Mouse (Mus musculus) CH12.LX (cell line): ENCODE measurements around the gene Fosl1. TPM values are rescaled to one million over a fixed set of nuclear protein-coding genes. Genes with fewer than 3 reads are reported as not detected.
"Not testable (repeated sequence)": the region's sequence is repeated elsewhere in the genome, so short reads cannot be mapped to it uniquely, and the experiment has no call there.

Experiments
- DNase-seq: peaks from one replicate; pipeline ENCODE4 v3.0.0-alpha.2; 2013; ENCODE audit errors: extremely low read depth
- H3K27ac ChIP-seq: 2 replicates; pipeline ENCODE4 v1.5.1; 2012; ENCODE audit warnings: low read depth, mild to moderate bottlenecking, control low read depth, moderate library complexity; ENCODE audit not compliant: insufficient read depth
- H3K27me3 ChIP-seq: replicated peaks from 2 replicates; pipeline ENCODE3; 2012; ENCODE audit warnings: inconsistent platforms
- H3K36me3 ChIP-seq, 2 experiments: replicated peaks in 1 of 2; 2 replicates each; pipeline versions ENCODE3 to v1.6.1; 2012; ENCODE audit warnings: inconsistent platforms in 1 of 2, low read length in 1 of 2, mild to moderate bottlenecking in 1 of 2, mixed read lengths in 1 of 2, moderate library complexity in 1 of 2; ENCODE audit not compliant: control insufficient read depth in 1 of 2, insufficient read depth in 1 of 2
- H3K4me1 ChIP-seq, 2 experiments: 2 replicates each; pipeline ENCODE4 v1.6.1; 2012; ENCODE audit warnings: inconsistent platforms in 1 of 2, moderate library complexity in 1 of 2; ENCODE audit not compliant: insufficient read depth in 2 of 2, control insufficient read depth in 1 of 2
- H3K4me2 ChIP-seq: 2 replicates; pipeline ENCODE4 v1.6.1; 2012; ENCODE audit warnings: low read depth, mild to moderate bottlenecking, control low read depth; ENCODE audit not compliant: poor library complexity, insufficient read depth, severe bottlenecking
- H3K4me3 ChIP-seq, 3 experiments: fragments of 150-350 bp in 1 of 3; sonication (generic) in 1 of 3; replicated peaks in 1 of 3; 2 replicates each; pipeline versions ENCODE3 to v1.5.1; 2011 to 2012; ENCODE audit warnings: low read depth in 2 of 3, low read length in 2 of 3, mild to moderate bottlenecking in 2 of 3, moderate library complexity in 2 of 3, control low read depth in 1 of 3, improper control_type of control experiment in 1 of 3, inconsistent platforms in 1 of 3, mixed read lengths in 1 of 3; ENCODE audit not compliant: poor library complexity in 1 of 3
- H3K79me2 ChIP-seq: replicated peaks from 2 replicates; pipeline ENCODE4 v1.6.1; 2012; ENCODE audit warnings: mild to moderate bottlenecking, moderate library complexity; ENCODE audit not compliant: control insufficient read depth, poor library complexity, insufficient read depth, severe bottlenecking; ENCODE audit errors: extremely low read depth
- H3K9ac ChIP-seq: 2 replicates; pipeline ENCODE4 v1.6.1; 2012; ENCODE audit warnings: low read depth, mild to moderate bottlenecking, control low read depth, moderate library complexity; ENCODE audit not compliant: insufficient read depth
- H3K9me3 ChIP-seq: replicated peaks from 2 replicates; pipeline ENCODE3; 2012; ENCODE audit warnings: low read length, inconsistent platforms, mixed read lengths
- CHD1 ChIP-seq: IDR thresholded peaks from 2 replicates; pipeline ENCODE4 v1.6.1; 2012; ENCODE audit warnings: low read depth, low read length, improper control_type of control experiment, inconsistent platforms
- CHD2 ChIP-seq: IDR thresholded peaks from 2 replicates; pipeline ENCODE4 v1.6.1; 2011; ENCODE audit warnings: low read length, improper control_type of control experiment
- CTCF ChIP-seq, 2 experiments: IDR thresholded peaks in 1 of 2; conservative IDR thresholded peaks in 1 of 2; 2 replicates each; pipeline ENCODE4 v1.5.1; 2011 to 2012; ENCODE audit warnings: low read depth in 2 of 2, low read length in 2 of 2, improper control_type of control experiment in 1 of 2, inconsistent platforms in 1 of 2, mild to moderate bottlenecking in 1 of 2, moderate library complexity in 1 of 2
- ELF1 ChIP-seq: IDR thresholded peaks from 2 replicates; pipeline ENCODE4 v1.6.1; 2014; ENCODE audit warnings: low read depth, mild to moderate bottlenecking, inconsistent platforms, low read length, improper control_type of control experiment
- HCFC1 ChIP-seq: IDR thresholded peaks from 2 replicates; pipeline ENCODE4 v1.6.1; 2012; ENCODE audit warnings: low read depth, mild to moderate bottlenecking, inconsistent platforms, low read length, improper control_type of control experiment
- JUND ChIP-seq: conservative IDR thresholded peaks from 2 replicates; pipeline ENCODE4 v1.6.1; 2011; ENCODE audit warnings: low read depth, low read length, improper control_type of control experiment
- MAZ ChIP-seq: IDR thresholded peaks from 2 replicates; pipeline ENCODE4 v1.6.1; 2012; ENCODE audit warnings: low read depth, mild to moderate bottlenecking, inconsistent platforms, low read length, improper control_type of control experiment, moderate library complexity
- MXI1 ChIP-seq: IDR thresholded peaks from 2 replicates; pipeline ENCODE4 v1.6.1; 2011; ENCODE audit warnings: mild to moderate bottlenecking, low read depth, low read length, improper control_type of control experiment
- SIN3A ChIP-seq: IDR thresholded peaks from 2 replicates; pipeline ENCODE4 v1.6.1; 2012; ENCODE audit warnings: low read length, improper control_type of control experiment, inconsistent platforms
- SMC3 ChIP-seq: IDR thresholded peaks from 2 replicates; pipeline ENCODE4 v1.6.1; 2011; ENCODE audit warnings: low read depth, low read length, improper control_type of control experiment
- TBP ChIP-seq: conservative IDR thresholded peaks from 2 replicates; pipeline ENCODE4 v1.6.1; 2011; ENCODE audit warnings: low read depth, low read length, improper control_type of control experiment
- TCF12 ChIP-seq: IDR thresholded peaks from 2 replicates; pipeline ENCODE4 v1.6.1; 2014; ENCODE audit warnings: low read depth, mild to moderate bottlenecking, inconsistent platforms, low read length, improper control_type of control experiment
- dilution Hi-C: fragments of 300-500 bp; cut with MboI; formaldehyde crosslinking; loops from 2 replicates; pipeline ENCODE4 v1.14.3; 2020; ENCODE audit warnings: low sequenced_read_pairs; ENCODE audit not compliant: extremely low pct_unique_long_range_greater_than_20kb, extremely low pct_ligation_motif_present
- in situ Hi-C: fragments of 300-500 bp; cut with MboI; formaldehyde crosslinking; loops from 3 replicates; pipeline ENCODE4 v1.14.3; 2019; ENCODE audit warnings: low sequenced_read_pairs, low pct_ligation_motif_present, low pct_unique_long_range_greater_than_20kb, mixed read lengths
- polyA plus RNA-seq: library from polyadenylated mRNA; unstranded; fragments of >175 nt; gene quantifications from 2 replicates; pipeline ENCODE4 v1.2.1, GENCODE M21; 2012; ENCODE audit warnings: low read depth; ENCODE audit not compliant: insufficient read length
- total RNA-seq, 2 experiments: library from RNA; depleted of rRNA; stranded (reverse); fragments of 300-350 nt in 1 of 2; fragments of >200 nt in 1 of 2; gene quantifications; 2 replicates each; pipeline ENCODE4 v1.2.3; 2012 to 2014

Fosl1 gene
- total RNA-seq (2012; rRNA removed) (not detected in 2 replicates), total RNA-seq (2014; rRNA removed) (not detected in 2 replicates), polyA plus RNA-seq (not detected in 2 replicates)

GRCm38 (mm10) chr19:5447515-5448353 lies at the start of gene Fosl1:
Gene Fosl1 (plus strand): TSS chr19:5447547.
- in situ Hi-C loops: no loop called here

DNA sequence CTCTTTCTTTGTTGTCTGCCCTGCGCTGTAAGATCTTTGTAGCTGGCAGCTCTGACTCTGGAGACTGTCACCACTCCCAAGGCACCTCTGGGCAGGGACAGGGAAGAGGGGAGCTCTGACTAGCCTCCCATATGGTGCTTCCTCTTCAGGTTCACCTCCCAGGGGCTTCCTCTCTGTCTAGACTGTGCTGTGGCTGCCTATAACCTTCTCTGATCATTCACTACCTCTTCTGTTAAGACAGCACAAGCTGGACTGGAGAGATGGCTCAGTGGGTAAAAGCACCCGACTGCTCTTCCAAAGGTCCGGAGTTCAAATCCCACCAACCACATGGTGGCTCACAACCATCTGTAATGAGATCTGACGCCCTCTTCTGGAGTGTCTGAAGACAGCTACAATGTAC lies 46.3 kb upstream of the Fosl1 start:
- peak; percentile 94 for TF ChIP-seq TBP
- H3K27me3 ChIP-seq, H3K36me3 ChIP-seq, dilution Hi-C loops, H3K4me2 ChIP-seq, H3K4me3 ChIP-seq, H3K27ac ChIP-seq, H3K79me2 ChIP-seq, H3K9ac ChIP-seq, DNase-seq, H3K9me3 ChIP-seq: not testable (repeated sequence)
- in situ Hi-C loops: loop anchor here (5.0 kb wide), 1 partner anchor 64 kb away; the partner anchor contains the start of gene Catsper1
- H3K4me1 ChIP-seq: peaks cover 5 to 20% of the 10 kb centered on the region in 2 experiments; a peak in 3 of 4 replicates

More at GRCm38 (mm10) chr19:5447515-5448353, at the start of gene Fosl1:
- H3K27ac ChIP-seq: no peak within 1 kb of the TSS
- H3K4me3 ChIP-seq: peak within 1 kb of the TSS; percentile 7 to 47 (median 38)
- dilution Hi-C loops: no loop called here
- peaks cover 9 to 20% of the 10 kb centered on the region in 2 experiments for H3K4me1 ChIP-seq
- H3K27me3 ChIP-seq: peaks cover 40% of the 10 kb centered on the region
- DNase-seq: peak; percentile 42
- H3K9me3 ChIP-seq: no peaks in the 10 kb centered on the region
- H3K79me2 ChIP-seq: no peaks in the 10 kb centered on the region
- 0 out of 2 replicates have a peak, but pooled peaks have one; percentile 16 for TF ChIP-seq CHD2
- TF ChIP-seq ELF1: no peak
- TF ChIP-seq SIN3A: peak; percentile 64; the same call in 1 of the 2 replicates
- TF ChIP-seq MXI1: peak; percentile 19; the same call in 1 of the 2 replicates
- TF ChIP-seq HCFC1: peak; percentile 22; the same call in 1 of the 2 replicates
- TF ChIP-seq CTCF (conservative IDR thresholded peaks at IDR 0.05 in 1 of 2, IDR thresholded peaks at IDR 0.05 in 1 of 2; ENCODE audit: low read depth in 2 of 2, low read length in 2 of 2): no peak
- 0 out of 2 replicates have a peak, but pooled peaks have one; percentile 61 for TF ChIP-seq CHD1
- TF ChIP-seq SMC3: no peak
- TF ChIP-seq JUND: no peak
- TF ChIP-seq MAZ: 0 out of 2 replicates have a peak, but pooled peaks have one; percentile 11
- no peak for TF ChIP-seq TCF12
- TF ChIP-seq, all 38 proteins: peak for 6
- Histone ChIP-seq H3K4me2 (peak within 1 kb of the TSS; percentile 83), H3K36me3 (peaks cover 0 to 1% of the 10 kb centered on the region in 2 experiments), H3K9ac (no peak within 1 kb of the TSS)
